Mouse (Mus musculus): ENCODE data around the gene Mov10. TPM values are rescaled to one million over a fixed set of nuclear protein-coding genes. Genes with fewer than 3 reads are reported as not detected.

Mov10 gene
- total and polyA plus RNA-seq, 3 experiments, result 7.2 to 31.9 (median 18.4) TPM

- H3K27me3 ChIP-seq (replicated peaks), result no peaks in the 10 kb centered on the region
- no peaks in the 10 kb centered on the region for H3K9me3 ChIP-seq (replicated peaks; ENCODE audit: low read length)
- no peak overlapping the region for H3K4me2 ChIP-seq (ENCODE audit: insufficient read depth, low read depth, poor library complexity, severe bottlenecking)
- peaks cover 17 to 40% of the 10 kb centered on the region in 2 experiments for H3K36me3 ChIP-seq (replicated peaks in 1 of 2; ENCODE audit: control insufficient read depth in 1 of 2, insufficient read depth in 1 of 2, low read length in 1 of 2)
- H3K9ac ChIP-seq (ENCODE audit: insufficient read depth, low read depth), result no peak overlapping the region
- dilution Hi-C loops (cut with MboI; ENCODE audit: extremely low pct_ligation_motif_present, extremely low pct_unique_long_range_greater_than_20kb, low sequenced_read_pairs) (no loop called here), in situ Hi-C loops (cut with MboI; ENCODE audit: low pct_ligation_motif_present, low pct_unique_long_range_greater_than_20kb, low sequenced_read_pairs) (loop anchor here (5.0 kb wide), 1 partner anchor 71 kb away; the partner anchor contains the start of genes Capza1 and St7l)
- H3K4me3 ChIP-seq (replicated peaks in 1 of 3; ENCODE audit: low read depth in 2 of 3, low read length in 2 of 3, poor library complexity in 1 of 3), result no peak overlapping the region
- TF ChIP-seq ZC3H11A (IDR thresholded peaks at IDR 0.05; ENCODE audit: low read depth, low read length) (no peak), ZNF384 (IDR thresholded peaks at IDR 0.05; ENCODE audit: low read depth, low read length) (no peak), ZMIZ1 (IDR thresholded peaks at IDR 0.05; ENCODE audit: low read depth, low read length) (no peak), JUND (conservative IDR thresholded peaks at IDR 0.05; ENCODE audit: low read depth, low read length) (no peak), BHLHE40 (IDR thresholded peaks at IDR 0.05; ENCODE audit: low read depth, low read length) (no peak), TCF12 (IDR thresholded peaks at IDR 0.05; ENCODE audit: low read depth, low read length) (no peak), KAT2A (IDR thresholded peaks at IDR 0.05; ENCODE audit: insufficient replicate concordance, low read length) (no peak), ZKSCAN1 (IDR thresholded peaks at IDR 0.05; ENCODE audit: borderline replicate concordance, low read depth, low read length) (no peak), MXI1 (IDR thresholded peaks at IDR 0.05; ENCODE audit: low read depth, low read length) (no peak), TBP (conservative IDR thresholded peaks at IDR 0.05; ENCODE audit: low read depth, low read length) (no peak), JUN (IDR thresholded peaks at IDR 0.05; ENCODE audit: insufficient read depth, low read depth, low read length) (no peak), POLR2A (IDR thresholded peaks at IDR 0.05; ENCODE audit: low read depth, low read length) (no peak), CTCF (conservative IDR thresholded peaks at IDR 0.05 in 1 of 2, IDR thresholded peaks at IDR 0.05 in 1 of 2; ENCODE audit: low read depth in 2 of 2, low read length in 2 of 2) (no peak), POLR2AphosphoS2 (IDR thresholded peaks at IDR 0.05; ENCODE audit: low read depth, low read length) (no peak), USF2 (conservative IDR thresholded peaks at IDR 0.05; ENCODE audit: low read depth, low read length) (no peak)
- peaks cover 9 to 68% of the 10 kb centered on the region in 2 experiments for H3K4me1 ChIP-seq (ENCODE audit: control insufficient read depth in 1 of 2, insufficient read depth in 2 of 2)
- no peak overlapping the region for H3K27ac ChIP-seq (ENCODE audit: insufficient read depth, low read depth)
- H3K79me2 ChIP-seq (replicated peaks; ENCODE audit: control insufficient read depth, extremely low read depth, insufficient read depth, poor library complexity, severe bottlenecking), result no peaks in the 10 kb centered on the region
- no peak for DNase-seq (ENCODE audit: extremely low read depth)
These were observed 27.3 kb downstream of the Mov10 start for GRCm38 (mm10) chr3:104791017-104791416.

- H3K9me3 ChIP-seq (replicated peaks; ENCODE audit: low read length), result no peaks in the 10 kb centered on the region
- H3K4me3 ChIP-seq (replicated peaks in 1 of 3; ENCODE audit: low read depth in 2 of 3, low read length in 2 of 3, poor library complexity in 1 of 3), result no peak overlapping the region
- H3K79me2 ChIP-seq (replicated peaks; ENCODE audit: control insufficient read depth, extremely low read depth, insufficient read depth, poor library complexity, severe bottlenecking), result no peaks in the 10 kb centered on the region
- peaks cover 12 to 40% of the 10 kb centered on the region in 2 experiments for H3K36me3 ChIP-seq (replicated peaks in 1 of 2; ENCODE audit: control insufficient read depth in 1 of 2, insufficient read depth in 1 of 2, low read length in 1 of 2)
- no peak overlapping the region for H3K9ac ChIP-seq (ENCODE audit: insufficient read depth, low read depth)
- H3K27ac ChIP-seq (ENCODE audit: insufficient read depth, low read depth), result no peak overlapping the region
- no peak overlapping the region for H3K4me2 ChIP-seq (ENCODE audit: insufficient read depth, low read depth, poor library complexity, severe bottlenecking)
- TF ChIP-seq ETS1 (conservative IDR thresholded peaks at IDR 0.05; ENCODE audit: low read depth, low read length) (no peak), POLR2A (IDR thresholded peaks at IDR 0.05; ENCODE audit: low read depth, low read length) (no peak)
- no peaks in the 10 kb centered on the region for H3K27me3 ChIP-seq (replicated peaks)
- in situ Hi-C loops (cut with MboI; ENCODE audit: low pct_ligation_motif_present, low pct_unique_long_range_greater_than_20kb, low sequenced_read_pairs), result loop anchor here (5.0 kb wide), 1 partner anchor 72 kb away; the partner anchor contains the start of genes Capza1 and St7l
- dilution Hi-C loops (cut with MboI; ENCODE audit: extremely low pct_ligation_motif_present, extremely low pct_unique_long_range_greater_than_20kb, low sequenced_read_pairs), result no loop called here
- DNase-seq (ENCODE audit: extremely low read depth), result no peak
- peaks cover 7 to 63% of the 10 kb centered on the region in 2 experiments for H3K4me1 ChIP-seq (ENCODE audit: control insufficient read depth in 1 of 2, insufficient read depth in 2 of 2)
These were observed 27.9 kb downstream of the Mov10 start for GRCm38 (mm10) chr3:104790401-104790937.
